8 mouse cellular contexts compared by ENCODE assay signal in the genomic region with DNA sequence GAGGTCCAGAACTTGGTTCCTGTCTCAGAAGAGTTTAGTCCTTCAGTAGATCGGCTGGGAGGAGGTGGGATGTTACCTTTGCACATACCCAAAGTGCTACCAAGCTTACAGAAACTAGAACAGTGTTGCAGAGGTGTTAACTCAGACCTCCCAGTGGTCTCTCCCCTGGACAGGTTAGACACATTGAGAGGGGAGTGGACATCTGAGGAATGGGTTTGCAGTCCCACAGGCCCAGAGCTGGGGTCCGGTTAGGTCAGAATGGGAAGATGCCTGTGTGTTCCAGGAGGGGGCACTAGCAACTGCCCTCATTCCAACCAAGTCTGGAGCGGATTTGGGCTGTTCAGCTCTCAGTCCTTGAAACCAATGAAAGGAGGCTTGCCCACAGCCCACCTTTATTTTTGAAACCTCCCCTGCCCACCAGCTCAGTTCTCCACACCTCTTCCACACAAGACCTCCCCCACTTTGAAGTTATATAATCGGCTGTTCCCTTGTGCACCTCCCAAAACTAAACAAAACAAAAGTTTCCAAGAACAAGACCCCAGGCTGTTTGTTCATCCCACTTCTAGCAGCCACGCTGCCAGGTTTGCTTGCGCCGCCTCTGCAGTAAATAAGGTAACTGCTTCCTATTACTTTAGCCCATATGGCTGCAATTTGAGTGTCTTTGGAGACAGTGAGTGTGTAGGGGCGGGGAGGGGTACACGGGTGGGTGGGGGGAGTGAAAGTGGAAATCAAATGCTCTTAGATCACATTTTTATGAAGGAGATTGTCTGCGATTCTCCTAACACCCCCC. TPM values are rescaled to one million over a fixed set of nuclear protein-coding genes. Genes with fewer than 3 reads are reported as not detected.
DNase-seq lines count a peak whose midpoint lies in the region; ATAC-seq and TF ChIP-seq lines count a peak whose summit lies in the region.

No protein-coding gene starts in this region.

- peaks cover 78% of the 10 kb centered on the region for H3K27me3 ChIP-seq in heart, embryonic 14.5 days (ENCODE audit: control insufficient read depth, insufficient read depth, low read length)

- H3K9ac ChIP-seq in heart, embryonic 14.5 days (ENCODE audit: low read length), result no peak overlapping the region

- DNase-seq in heart, adult 11 months, result no peak
- DNase-seq in 3T3-L1 (ENCODE audit: low read depth, low spot score), result peak; percentile 49
- peak; percentile 33 to 49 for DNase-seq in kidney, postnatal 4 days
- DNase-seq in thymus, postnatal 14 days, result peak; percentile 30
- DNase-seq in gastrocnemius, postnatal 10 days, result no peak
- DNase-seq in left cerebral cortex, postnatal 14 days (ENCODE audit: low spot score in 2 of 2), result no peak

- intact Hi-C loops in left cerebral cortex, postnatal 14 days (cut with DNase I), result no loop called here

- TF ChIP-seq CTCF in bone marrow macrophage, adult 2 months (IDR thresholded peaks at IDR 0.05; ENCODE audit: low read depth, low read length), result peak; percentile 38

- TF ChIP-seq POLR2A in bone marrow macrophage, adult 2 months (IDR thresholded peaks at IDR 0.05; ENCODE audit: borderline replicate concordance, low read depth, low read length), result no peak

- H3K4me2 ChIP-seq in heart, embryonic 14.5 days (ENCODE audit: low read length), result peak overlapping the region; percentile 52

- H3K4me1 ChIP-seq in heart, embryonic 14.5 days (ENCODE audit: control insufficient read depth in 2 of 2, insufficient read depth in 2 of 2, low read length in 2 of 2), result peaks cover 31 to 51% of the 10 kb centered on the region in 2 experiments
- peaks cover 12% of the 10 kb centered on the region for H3K4me1 ChIP-seq in bone marrow macrophage, adult 2 months (ENCODE audit: control insufficient read depth, insufficient read depth, low read length)

- H3K9me3 ChIP-seq in heart, embryonic 14.5 days (ENCODE audit: control insufficient read depth, low read length), result no peaks in the 10 kb centered on the region

- no peak overlapping the region for H3K27ac ChIP-seq in heart, embryonic 14.5 days (replicated peaks in 1 of 2; ENCODE audit: control insufficient read depth in 1 of 2, insufficient read depth in 1 of 2, low read depth in 2 of 2, low read length in 2 of 2)
- no peak overlapping the region for H3K27ac ChIP-seq in bone marrow macrophage, adult 2 months (ENCODE audit: insufficient read depth, low read depth, low read length)

- no peak for ATAC-seq in heart, embryonic 14.5 days (ENCODE audit: insufficient number of reproducible peaks, insufficient read depth, low FRiP score, low read depth)

- H3K4me3 ChIP-seq in heart, embryonic 14.5 days (ENCODE audit: control insufficient read depth in 1 of 2, insufficient read depth in 1 of 2, low read depth in 1 of 2, low read length in 2 of 2), result peak overlapping the region in 1 of 2 experiments; percentile 24; a peak in 1 of 4 replicates
- no peak overlapping the region for H3K4me3 ChIP-seq in bone marrow macrophage, adult 2 months (ENCODE audit: insufficient read depth, low read length)

- 6% methylated on average over 10 of the region's 10 CpGs for WGBS in heart, embryonic 14.5 days

- H3K36me3 ChIP-seq in heart, embryonic 14.5 days (ENCODE audit: control insufficient read depth, insufficient read depth, low read length), result peaks cover 4% of the 10 kb centered on the region

RNA-seq across cellular contexts. Expression of a gene that starts 3.2 kb away (rescaled TPM):
- 9.3 and 9.6 TPM in 2 replicates for polyA plus RNA-seq in heart, embryonic 14.5 days (2014; fragmentation: Nextera tagmentation; extraction: Ambion mirVana)
- 6.2 and 9.5 TPM in 2 replicates for polyA plus RNA-seq in bone marrow macrophage, adult 2 months (2012; ENCODE audit: insufficient read depth, insufficient read length, missing spikeins)
- 1 to 10 TPM; 2.3 to 4.7 TPM for total RNA-seq in gastrocnemius, postnatal 10 days (2021)
- 10 to 100 TPM; 12.9 to 15.4 TPM for total RNA-seq in left cerebral cortex, postnatal 14 days (2021)

RNA-seq across cellular contexts. Expression of a gene that starts 21.2 kb away (rescaled TPM):
- 9.8 and 11.9 TPM in 2 replicates for polyA plus RNA-seq in heart, embryonic 14.5 days (2014; fragmentation: Nextera tagmentation; extraction: Ambion mirVana)
- polyA plus RNA-seq in bone marrow macrophage, adult 2 months (2012; ENCODE audit: insufficient read depth, insufficient read length, missing spikeins), result 1.9 and 2.0 TPM in 2 replicates
- total RNA-seq in gastrocnemius, postnatal 10 days (2021), result 1 to 10 TPM; 2.3 to 3.0 TPM
- total RNA-seq in left cerebral cortex, postnatal 14 days (2021), result 1 to 10 TPM; 2.4 to 3.4 TPM

RNA-seq across cellular contexts. Expression of a gene that starts 42.1 kb away (rescaled TPM):
- 6.5 and 9.2 TPM in 2 replicates for polyA plus RNA-seq in heart, embryonic 14.5 days (2014; fragmentation: Nextera tagmentation; extraction: Ambion mirVana)
- polyA plus RNA-seq in bone marrow macrophage, adult 2 months (2012; ENCODE audit: insufficient read depth, insufficient read length, missing spikeins), result 15.8 and 17.2 TPM in 2 replicates
- total RNA-seq in gastrocnemius, postnatal 10 days (2021), result 1 to 10 TPM; 6.2 to 9.1 TPM
- 10 to 100 TPM; 63.2 to 74.0 TPM for total RNA-seq in left cerebral cortex, postnatal 14 days (2021)

RNA-seq across cellular contexts. Expression of a gene that starts 56.0 kb away (rescaled TPM):
- not detected in 2 replicates for polyA plus RNA-seq in heart, embryonic 14.5 days (2014; fragmentation: Nextera tagmentation; extraction: Ambion mirVana)
- polyA plus RNA-seq in bone marrow macrophage, adult 2 months (2012; ENCODE audit: insufficient read depth, insufficient read length, missing spikeins), result not detected in 2 replicates
- total RNA-seq in gastrocnemius, postnatal 10 days (2021), result not detected
- total RNA-seq in left cerebral cortex, postnatal 14 days (2021), result not detected

Comparison
In these comparisons a context has a peak if more than half of its experiments do, and no peak if none do; other contexts are left out.
1. DNase-seq: peak in 3T3-L1 (single experiment), kidney, postnatal 4 days (2 of 2) and thymus, postnatal 14 days (single experiment); none in heart, adult 11 months (single experiment), gastrocnemius, postnatal 10 days (single experiment) and left cerebral cortex, postnatal 14 days (0 of 2).
2. RNA of a gene that starts 42.1 kb away (total RNA-seq): 63.2 to 74.0 TPM in left cerebral cortex, postnatal 14 days; 6.2 to 9.1 TPM in gastrocnemius, postnatal 10 days; every median in the first group is over 4 times any median in the second.